Mouse (Mus musculus) retina, postnatal 7 days (tissue): ENCODE data around the gene Fam189a2.

Experiments
- DNase-seq: peaks from one replicate; pipeline ENCODE4 v3.0.0-alpha.2; 2012; ENCODE audit warnings: low read depth, low spot score

Fam189a2 gene

DNA sequence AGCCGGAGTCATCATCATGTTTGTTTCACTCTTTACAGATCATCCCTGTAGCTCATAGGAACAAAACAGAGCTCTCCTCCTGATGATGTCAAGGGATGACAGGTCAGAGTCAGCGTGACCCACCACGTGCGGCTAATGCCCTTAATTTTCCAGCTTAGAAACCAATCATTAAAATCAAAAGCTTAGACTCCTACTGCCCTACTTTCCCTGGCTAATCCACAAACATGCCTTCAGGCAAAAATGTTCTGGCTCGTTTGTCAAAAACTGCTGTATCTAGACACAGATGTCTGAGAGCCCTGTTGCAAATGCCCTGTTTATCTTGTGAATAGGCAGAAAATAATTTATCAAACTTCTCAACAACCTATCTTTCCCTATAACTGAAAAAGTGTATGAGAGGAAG, 4.9 kb downstream of the Fam189a2 start:
- peak; percentile 43 for DNase-seq

DNA sequence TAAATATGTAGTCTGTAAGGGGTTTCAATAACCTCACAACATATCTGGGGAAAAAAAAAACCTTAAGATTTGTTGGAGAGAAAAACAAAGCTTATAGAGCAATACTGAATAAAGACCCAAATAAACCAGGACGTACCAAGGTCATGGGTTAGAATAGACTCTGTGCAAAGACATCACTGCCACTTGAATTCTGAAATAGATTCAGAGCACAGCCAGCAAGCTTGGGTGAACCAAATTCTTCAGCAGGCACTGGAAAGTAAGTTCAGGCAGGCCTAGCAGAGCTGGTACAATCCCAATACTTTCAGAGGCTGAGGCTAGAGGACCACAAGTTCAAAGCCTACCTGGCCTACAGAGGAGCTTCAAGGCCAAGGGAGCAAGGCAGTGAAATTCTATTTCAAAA, 6.2 kb downstream of the Fam189a2 start:
- no peak for DNase-seq

DNA sequence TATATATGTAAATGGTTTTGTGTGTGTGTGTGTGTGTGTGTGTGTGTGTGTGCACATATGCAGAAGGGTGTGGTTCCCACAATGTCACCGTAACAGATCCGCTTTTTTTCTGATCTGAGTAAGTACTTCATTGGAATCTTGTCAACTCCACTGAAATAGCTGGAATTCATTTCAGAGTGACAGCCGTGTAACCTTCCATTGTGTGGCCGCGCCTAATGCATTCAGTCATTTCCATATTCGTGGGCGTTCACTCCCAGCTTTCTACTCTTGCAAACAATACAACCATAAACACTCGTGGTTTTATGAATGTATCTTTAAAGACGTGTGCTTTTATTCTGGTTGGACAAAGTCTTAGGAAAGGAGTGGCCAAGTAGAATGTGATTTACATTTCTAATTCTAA, 6.7 kb downstream of the Fam189a2 start:
- no peak for DNase-seq

GRCm38 (mm10) chr19:24023351-24023750, 7.5 kb downstream of the Fam189a2 start:
- no peak for DNase-seq

- DNase-seq, result no peak
Observed at GRCm38 (mm10) chr19:24022771-24023170, 8.0 kb downstream of the Fam189a2 start.

GRCm38 (mm10) chr19:24022301-24022700, 8.5 kb downstream of the Fam189a2 start:
- DNase-seq, result no peak

DNA sequence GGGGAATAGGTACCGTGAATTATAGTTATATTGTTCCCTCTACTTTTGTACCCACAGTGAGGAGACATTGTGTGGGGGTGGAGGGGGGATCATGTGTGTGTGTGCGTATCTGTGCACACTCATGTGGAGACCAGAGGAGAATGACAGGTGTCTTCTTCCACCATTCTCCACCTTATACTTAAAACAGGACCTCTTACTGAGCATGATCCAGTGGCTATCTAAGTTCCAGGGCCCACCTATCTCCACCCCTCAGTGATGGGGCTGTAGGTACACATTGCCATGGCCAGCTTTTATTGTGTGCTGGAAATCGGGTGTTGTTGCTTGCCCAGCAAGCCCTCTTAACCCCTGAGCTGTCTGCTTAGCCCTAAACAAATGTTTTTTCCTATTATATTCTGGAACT, 10.1 kb downstream of the Fam189a2 start:
- no peak for DNase-seq

GRCm38 (mm10) chr19:24019609-24020008, 11.2 kb downstream of the Fam189a2 start:
- no peak for DNase-seq

DNA sequence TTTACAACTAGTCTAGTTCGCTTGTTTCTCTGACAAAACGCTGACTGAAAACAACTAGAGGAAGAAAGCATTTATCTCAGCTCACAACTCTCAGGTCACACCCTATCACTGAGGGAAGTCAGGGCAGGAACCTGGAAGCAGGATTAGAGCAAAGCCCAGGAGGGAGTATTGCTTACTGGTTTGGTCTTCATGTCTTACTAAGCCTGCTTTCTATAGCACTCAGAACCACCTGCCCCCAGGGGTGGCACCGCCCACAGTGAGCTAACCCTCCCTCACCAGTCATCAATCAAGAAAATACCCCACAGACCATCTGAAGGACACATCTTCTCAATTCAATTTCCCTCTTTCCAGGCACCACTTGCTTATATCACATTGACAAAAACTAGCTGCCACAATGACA, 12.4 kb downstream of the Fam189a2 start:
- no peak for DNase-seq

DNA sequence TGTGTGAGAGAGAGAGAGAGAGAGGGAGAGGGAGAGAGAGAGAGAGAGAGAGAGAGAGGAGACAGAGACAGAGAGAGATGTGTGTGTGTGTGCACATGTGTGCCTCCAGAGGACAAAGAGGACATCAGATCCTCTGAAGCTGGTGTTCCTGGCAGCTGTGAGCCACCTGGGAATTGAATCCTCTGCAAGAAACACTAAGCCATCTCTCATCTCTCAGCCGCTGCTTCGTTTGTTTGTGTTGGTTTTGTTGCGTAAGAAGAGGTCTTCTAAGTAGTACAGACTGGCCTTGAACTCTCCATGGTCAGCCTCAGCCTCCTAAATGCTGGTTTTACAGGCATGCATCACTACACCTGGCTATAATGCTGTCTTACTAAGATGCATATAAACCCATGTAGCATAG, 12.9 kb downstream of the Fam189a2 start:
- no peak for DNase-seq

DNA sequence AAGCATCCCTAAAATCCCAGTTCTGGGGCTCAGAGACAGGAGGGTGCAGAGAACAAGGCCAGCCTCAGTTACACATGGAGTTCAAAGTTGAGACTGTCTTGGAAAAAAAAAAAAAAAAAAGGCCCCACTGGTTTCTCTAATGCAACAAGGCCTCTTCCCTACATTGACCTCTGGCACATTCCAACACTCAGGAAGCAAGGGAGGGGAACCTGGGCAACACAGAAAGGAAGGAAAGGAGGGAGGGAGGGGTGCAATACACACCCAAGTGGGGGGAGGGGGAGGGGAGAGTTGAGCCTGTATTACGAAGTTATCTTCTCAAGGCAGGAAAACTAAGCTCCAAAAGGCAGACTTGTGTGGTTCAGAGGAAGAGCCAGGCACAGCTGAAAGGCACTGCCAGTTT, 13.4 kb downstream of the Fam189a2 start:
- no peak for DNase-seq

GRCm38 (mm10) chr19:24016706-24017386, 14.0 kb downstream of the Fam189a2 start:
- DNase-seq, result no peak

DNA sequence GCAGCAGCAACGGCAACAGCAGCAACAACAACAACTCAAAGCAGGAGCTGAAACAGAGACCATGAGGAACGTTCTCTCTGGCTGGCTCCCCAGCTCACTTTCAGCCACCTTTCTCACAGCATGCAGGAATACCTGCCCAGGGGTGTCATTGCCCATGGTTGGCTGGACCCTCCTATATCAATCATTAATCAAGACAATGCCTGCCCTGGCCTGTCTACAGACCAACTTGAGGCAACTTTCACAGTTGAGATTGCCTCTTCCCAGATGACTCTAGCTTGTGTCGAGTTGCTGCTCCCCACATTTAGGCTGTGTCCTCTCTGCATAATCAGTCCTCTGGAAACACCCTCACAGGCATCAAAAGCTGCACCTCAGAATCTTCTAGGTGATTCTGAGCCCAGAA, 17.6 kb downstream of the Fam189a2 start:
- DNase-seq, result no peak

DNA sequence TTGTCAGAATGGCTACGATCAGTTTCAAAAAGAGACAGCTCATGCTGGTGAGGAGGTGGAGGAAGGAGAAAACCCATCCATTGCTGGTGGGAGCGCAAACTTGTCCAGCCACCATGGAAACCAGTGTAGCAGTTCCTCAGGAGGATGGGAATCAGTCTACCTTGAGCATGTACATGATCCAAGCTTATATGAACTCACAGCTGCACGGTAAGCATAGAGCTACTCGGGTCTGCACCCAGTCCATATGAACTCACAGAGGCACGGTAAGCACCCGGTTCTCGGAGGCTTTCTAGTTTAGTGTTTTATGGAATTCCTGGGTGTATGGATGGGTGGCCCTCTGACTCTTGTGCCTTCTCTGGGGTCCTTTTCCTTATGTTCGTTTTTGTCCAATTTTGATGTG, 18.3 kb downstream of the Fam189a2 start:
- DNase-seq, result no peak

DNA sequence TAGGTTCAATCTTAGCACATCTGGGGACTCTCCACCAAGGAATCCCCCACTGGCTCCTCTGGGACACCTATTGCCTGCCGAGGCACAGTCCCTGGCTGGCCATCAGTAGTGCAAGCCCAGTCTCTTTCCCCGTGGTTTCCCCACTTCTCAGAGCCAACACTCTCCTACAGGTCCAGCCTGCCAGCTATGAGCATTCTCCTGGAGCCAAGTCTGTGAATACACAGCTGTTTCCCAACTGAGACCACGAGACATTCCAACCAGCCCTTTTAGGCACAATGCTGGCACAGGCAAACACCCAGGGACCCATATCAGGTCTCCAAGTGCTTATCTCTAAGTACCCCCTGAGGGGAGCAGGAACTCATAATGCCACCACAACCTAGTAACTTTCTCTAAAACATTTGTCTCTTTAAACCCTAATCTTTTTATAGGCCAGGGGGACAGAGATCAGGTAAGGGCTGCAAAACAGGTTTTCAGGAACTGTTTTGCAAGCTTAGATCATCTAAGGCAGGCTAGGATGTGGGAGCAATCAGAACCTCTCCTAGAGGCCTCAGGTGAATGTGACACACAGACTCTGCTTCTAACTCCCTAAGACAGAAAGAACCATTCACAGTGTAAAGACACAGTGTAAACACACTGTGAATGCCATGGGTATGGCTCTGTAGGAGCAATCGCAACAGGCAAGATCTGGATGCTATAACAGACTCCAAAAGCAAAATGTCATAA, 23.0 kb downstream of the Fam189a2 start:
- DNase-seq, result no peak

- DNase-seq, result no peak
Observed at GRCm38 (mm10) chr19:24007002-24007637, 23.7 kb downstream of the Fam189a2 start.

GRCm38 (mm10) chr19:23995766-23996399, 34.9 kb downstream of the Fam189a2 start:
- DNase-seq, result no peak

DNA sequence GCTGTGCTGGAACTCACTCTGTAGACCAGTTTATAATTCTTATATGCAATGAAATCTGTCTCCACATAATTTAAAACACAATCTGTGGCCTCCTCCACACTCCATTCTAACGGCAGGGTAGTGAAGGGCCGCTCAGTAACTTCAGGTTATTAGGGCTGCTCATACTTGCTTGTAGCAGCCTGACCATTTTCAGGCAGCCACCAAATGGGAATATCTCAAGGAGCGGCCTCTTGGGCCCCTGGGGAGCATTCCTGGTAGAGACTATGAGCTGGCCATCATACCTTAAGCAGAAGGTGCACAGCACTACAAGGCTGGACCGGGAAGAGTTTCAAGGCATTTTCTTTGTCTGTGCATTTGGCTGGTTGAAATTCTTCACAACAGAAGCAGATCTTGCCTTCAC, 42.7 kb downstream of the Fam189a2 start:
- no peak for DNase-seq

GRCm38 (mm10) chr19:23987291-23987690, 43.5 kb downstream of the Fam189a2 start:
- no peak for DNase-seq

- DNase-seq, result no peak
Observed at GRCm38 (mm10) chr19:23984186-23984585, 46.6 kb downstream of the Fam189a2 start.

DNA sequence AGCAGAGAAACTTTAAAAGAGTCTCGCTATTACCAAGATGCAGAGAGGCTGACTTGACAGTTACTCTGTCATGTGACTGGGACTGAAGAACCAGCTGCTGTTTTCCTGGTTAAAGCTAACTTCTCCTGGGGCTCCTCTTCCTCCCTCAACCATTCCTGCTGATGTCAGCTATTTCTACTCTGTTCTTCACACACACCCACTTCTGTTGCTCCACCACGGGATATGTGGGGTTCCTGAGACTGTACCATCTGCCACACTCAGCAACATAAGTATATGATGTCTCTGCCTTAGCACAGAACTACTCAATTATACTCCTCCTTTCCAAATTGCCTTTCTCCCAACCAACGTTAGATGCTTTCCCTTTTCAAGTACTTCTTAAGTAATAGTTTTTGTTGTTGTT, 50.2 kb downstream of the Fam189a2 start:
- DNase-seq, result no peak

DNA sequence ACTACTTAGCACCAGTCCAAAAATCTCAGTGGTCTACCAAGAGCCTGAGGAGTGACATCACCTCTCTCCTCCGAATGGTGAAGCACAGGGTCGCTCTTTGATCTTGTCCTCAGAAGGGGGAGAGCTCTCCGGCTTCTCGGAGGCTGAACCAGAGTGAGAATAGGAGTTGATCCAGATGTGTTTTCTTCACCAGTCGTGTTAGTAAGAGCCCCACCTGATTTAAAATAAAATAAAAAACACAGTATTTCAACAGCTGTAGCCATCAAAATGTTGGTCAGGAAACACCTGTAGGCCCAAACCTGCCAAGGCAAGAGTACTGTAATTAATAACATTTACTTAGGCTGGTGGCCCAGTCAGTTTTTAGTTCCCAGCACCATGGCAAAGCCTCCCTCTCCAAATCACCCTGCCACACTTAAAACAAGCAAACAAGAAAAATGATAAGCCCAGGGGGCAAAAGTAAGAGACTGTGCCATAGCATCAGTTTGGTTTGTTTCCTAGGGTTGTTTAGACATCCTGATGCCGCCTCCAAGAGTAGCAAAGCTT, 52.8 kb downstream of the Fam189a2 start:
- DNase-seq, result no peak
